Mouse (Mus musculus): Measurements from ENCODE around the gene BC052040. TPM values are rescaled to one million over a fixed set of nuclear protein-coding genes. Genes with fewer than 3 reads are reported as not detected.

The BC052040 gene
- total RNA-seq, 2 experiments from 2014 or later: 5.5 to 16.0 TPM

- ATAC-seq (replicated peaks; ENCODE audit: poor library complexity, severe bottlenecking): no peak
Observed at GRCm38 (mm10) chr2:115751177-115751576, 169.7 kb downstream of the BC052040 start.

- ATAC-seq (replicated peaks; ENCODE audit: poor library complexity, severe bottlenecking): no peak
Observed at GRCm38 (mm10) chr2:115757685-115758084, 176.2 kb downstream of the BC052040 start.

- ATAC-seq (replicated peaks; ENCODE audit: poor library complexity, severe bottlenecking): no peak
Observed at GRCm38 (mm10) chr2:115758542-115758941, 177.0 kb downstream of the BC052040 start.

- ATAC-seq (replicated peaks; ENCODE audit: poor library complexity, severe bottlenecking): peak; percentile 98
Observed at GRCm38 (mm10) chr2:115764595-115765305, 183.2 kb downstream of the BC052040 start.

- no peak for ATAC-seq (replicated peaks; ENCODE audit: poor library complexity, severe bottlenecking)
Observed at GRCm38 (mm10) chr2:115769597-115770305, 188.2 kb downstream of the BC052040 start.

- ATAC-seq (replicated peaks; ENCODE audit: poor library complexity, severe bottlenecking): no peak
Observed at GRCm38 (mm10) chr2:115772709-115773108, 191.2 kb downstream of the BC052040 start.

- ATAC-seq (replicated peaks; ENCODE audit: poor library complexity, severe bottlenecking): peak; percentile 63
Observed at GRCm38 (mm10) chr2:115774153-115774908, 192.8 kb downstream of the BC052040 start.

- ATAC-seq (replicated peaks; ENCODE audit: poor library complexity, severe bottlenecking): no peak
Observed at GRCm38 (mm10) chr2:115775488-115776217, 194.1 kb downstream of the BC052040 start.

- peak; percentile 26 for ATAC-seq (replicated peaks; ENCODE audit: poor library complexity, severe bottlenecking)
Observed at GRCm38 (mm10) chr2:115776924-115777860, 195.7 kb downstream of the BC052040 start.

GRCm38 (mm10) chr2:115780546-115781011 is 199.1 kb downstream of the BC052040 start:
- no peak for ATAC-seq (replicated peaks; ENCODE audit: poor library complexity, severe bottlenecking)

GRCm38 (mm10) chr2:115785687-115786086 is 204.2 kb downstream of the BC052040 start:
- no peak for ATAC-seq (replicated peaks; ENCODE audit: poor library complexity, severe bottlenecking)

GRCm38 (mm10) chr2:115798839-115799238 is 217.3 kb downstream of the BC052040 start:
- no peak for ATAC-seq (replicated peaks; ENCODE audit: poor library complexity, severe bottlenecking)

GRCm38 (mm10) chr2:115808376-115808775 is 226.9 kb downstream of the BC052040 start:
- ATAC-seq (replicated peaks; ENCODE audit: poor library complexity, severe bottlenecking): no peak

- no peak for ATAC-seq (replicated peaks; ENCODE audit: poor library complexity, severe bottlenecking)
Observed at GRCm38 (mm10) chr2:115813316-115813715, 231.8 kb downstream of the BC052040 start.

- ATAC-seq (replicated peaks; ENCODE audit: poor library complexity, severe bottlenecking): no peak
Observed at GRCm38 (mm10) chr2:115813721-115814120, 232.2 kb downstream of the BC052040 start.

GRCm38 (mm10) chr2:115817959-115818358 is 236.4 kb downstream of the BC052040 start:
- no peak for ATAC-seq (replicated peaks; ENCODE audit: poor library complexity, severe bottlenecking)

GRCm38 (mm10) chr2:115822361-115822760 is 240.8 kb downstream of the BC052040 start:
- ATAC-seq (replicated peaks; ENCODE audit: poor library complexity, severe bottlenecking): no peak

Measured in granulocyte monocyte progenitor cell, adult 5-6 weeks (primary cell).